Mouse (Mus musculus): Measurements from ENCODE around the gene Plod3.

- TF ChIP-seq POLR2A (IDR thresholded peaks at IDR 0.05; ENCODE audit: insufficient read length, low read depth) (no peak), MAX (IDR thresholded peaks at IDR 0.05; ENCODE audit: low read depth) (no peak), MYOD1 (IDR thresholded peaks at IDR 0.05; ENCODE audit: control insufficient read depth in 1 of 3, insufficient read length in 2 of 3, low read depth in 2 of 3) (no peak), MYOG (IDR thresholded peaks at IDR 0.05; ENCODE audit: control insufficient read depth in 1 of 3, insufficient read depth in 1 of 3, insufficient read length in 2 of 3, low read depth in 2 of 3) (no peak), POLR2AphosphoS2 (IDR thresholded peaks at IDR 0.05; ENCODE audit: insufficient read length, low read depth) (no peak)
Measured at GRCm38 (mm10) chr5:136965686-136966085, 21.1 kb upstream of the Plod3 start.

Data from myocyte (in vitro differentiated cells).